Mouse (Mus musculus): ENCODE data around the gene Rhoh. TPM values are rescaled to one million over a fixed set of nuclear protein-coding genes. Genes with fewer than 3 reads are reported as not detected.

Gene Rhoh
- 1.2 and 1.6 TPM in 2 replicates for polyA plus RNA-seq (2015; fragmentation: Nextera tagmentation; extraction: Ambion mirVana)

DNA sequence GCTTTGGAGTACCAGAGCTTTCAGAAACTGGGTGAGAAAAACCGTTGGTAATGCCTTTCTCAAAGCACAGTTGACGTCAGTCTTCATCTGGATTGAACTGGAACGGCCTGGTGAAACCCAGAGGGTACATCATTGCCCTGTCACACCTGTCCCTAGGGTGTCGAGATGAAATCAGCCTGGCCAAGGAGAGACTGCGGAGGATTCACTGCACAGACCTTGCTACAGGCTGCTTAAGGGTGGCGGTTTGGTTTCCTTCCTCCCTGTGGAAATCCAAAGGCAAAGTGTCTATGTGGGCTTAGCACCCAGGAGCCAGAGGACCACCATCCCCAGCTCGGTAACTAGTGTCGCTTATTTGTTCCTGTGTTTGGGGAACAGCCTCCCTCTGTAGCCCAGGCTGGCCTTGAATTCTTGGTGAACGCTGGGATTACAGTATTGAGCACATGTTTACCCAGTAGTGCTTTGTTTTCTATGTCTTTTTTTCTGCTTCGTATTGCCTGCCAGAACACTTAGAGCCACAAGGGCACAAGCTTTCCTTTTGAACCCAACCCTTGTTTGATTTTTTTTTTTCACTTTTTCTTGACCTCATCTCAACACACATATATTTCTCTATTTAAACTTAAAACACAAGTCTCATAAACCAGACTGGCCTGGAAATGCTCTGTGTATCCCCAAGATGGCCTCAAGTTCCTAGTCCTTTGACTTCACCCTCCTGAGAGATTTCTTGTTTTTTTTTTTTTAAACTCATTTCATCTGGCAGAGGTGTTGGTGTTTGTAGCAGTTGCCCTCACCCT lies at the start of gene Rhoh:
Gene Rhoh (plus strand): TSS at position 60 of the 791 bp plus-strand sequence.
- Histone ChIP-seq H3K27ac (no peak within 1 kb of the TSS), H3K9me3 (no peaks in the 10 kb centered on the region), H3K27me3 (replicated peaks) (no peaks in the 10 kb centered on the region), H3K36me3 (no peaks in the 10 kb centered on the region), H3K4me1 (replicated peaks) (no peaks in the 10 kb centered on the region), H3K4me2 (replicated peaks) (no peak within 1 kb of the TSS), H3K4me3 (replicated peaks) (no peak within 1 kb of the TSS), H3K9ac (no peak within 1 kb of the TSS)
- no peak for ATAC-seq
- 84% methylated on average over 10 of the region's 10 CpGs for WGBS

DNA sequence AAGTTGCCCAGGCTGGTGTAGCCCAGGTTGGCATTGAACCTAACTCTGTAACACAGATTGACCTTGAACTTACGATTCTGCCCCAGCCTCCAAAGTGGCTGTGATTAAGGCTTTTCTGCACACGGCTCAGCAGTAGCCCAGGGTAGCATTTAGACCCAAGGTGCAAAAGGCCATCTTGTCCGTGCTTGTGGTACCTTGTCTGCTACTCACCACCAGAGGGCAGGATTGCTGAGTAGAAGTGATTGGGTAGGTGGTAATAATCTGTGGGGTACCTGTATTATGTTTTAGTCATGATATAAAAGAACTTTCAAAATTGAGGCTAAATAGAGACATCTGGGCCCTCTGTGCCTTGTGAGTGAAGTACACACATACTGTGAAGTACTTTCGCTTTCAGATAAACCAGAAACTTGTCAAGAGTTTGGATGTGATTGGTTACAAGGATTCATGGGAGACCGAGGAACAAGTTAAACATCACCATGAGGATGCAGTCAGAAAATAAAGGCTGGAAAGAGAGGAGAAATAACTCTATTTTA lies 37.3 kb upstream of the Rhoh start:
- Histone ChIP-seq H3K4me3 (replicated peaks) (no peak overlapping the region), H3K9ac (no peak overlapping the region), H3K36me3 (peaks cover 18% of the 10 kb centered on the region), H3K27me3 (replicated peaks) (no peaks in the 10 kb centered on the region), H3K27ac (no peak overlapping the region), H3K4me2 (replicated peaks) (no peak overlapping the region), H3K4me1 (replicated peaks) (no peaks in the 10 kb centered on the region), H3K9me3 (no peaks in the 10 kb centered on the region)
- no peak for ATAC-seq
- WGBS = 69% methylated on average over 5 of the region's 5 CpGs

DNA sequence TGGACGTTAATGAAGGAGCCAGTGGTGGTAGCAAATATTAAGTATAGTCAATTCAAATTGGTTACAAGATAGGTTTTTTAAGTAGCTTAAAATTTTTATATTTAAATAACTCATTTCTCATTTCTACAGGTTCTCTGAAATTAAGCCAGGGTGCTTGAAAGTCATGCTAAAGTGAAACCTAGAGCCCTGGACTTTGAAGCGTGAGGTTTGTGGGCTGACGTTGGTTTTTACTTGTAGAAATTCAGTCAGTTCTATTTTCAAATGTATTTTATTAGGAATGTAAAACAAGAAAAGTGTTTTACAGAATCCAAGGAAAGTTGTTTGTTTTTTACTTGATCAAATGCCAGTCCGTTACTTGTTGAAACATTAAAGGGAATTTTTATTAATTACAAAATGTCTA lies 34.5 kb upstream of the Rhoh start:
- Histone ChIP-seq H3K4me2 (replicated peaks) (no peak overlapping the region), H3K27ac (no peak overlapping the region), H3K36me3 (peaks cover 20% of the 10 kb centered on the region), H3K4me3 (replicated peaks) (no peak overlapping the region), H3K9ac (no peak overlapping the region), H3K27me3 (replicated peaks) (no peaks in the 10 kb centered on the region), H3K4me1 (replicated peaks) (no peaks in the 10 kb centered on the region), H3K9me3 (no peaks in the 10 kb centered on the region)
- 93% methylated on average over 4 of the region's 4 CpGs for WGBS
- ATAC-seq = no peak

DNA sequence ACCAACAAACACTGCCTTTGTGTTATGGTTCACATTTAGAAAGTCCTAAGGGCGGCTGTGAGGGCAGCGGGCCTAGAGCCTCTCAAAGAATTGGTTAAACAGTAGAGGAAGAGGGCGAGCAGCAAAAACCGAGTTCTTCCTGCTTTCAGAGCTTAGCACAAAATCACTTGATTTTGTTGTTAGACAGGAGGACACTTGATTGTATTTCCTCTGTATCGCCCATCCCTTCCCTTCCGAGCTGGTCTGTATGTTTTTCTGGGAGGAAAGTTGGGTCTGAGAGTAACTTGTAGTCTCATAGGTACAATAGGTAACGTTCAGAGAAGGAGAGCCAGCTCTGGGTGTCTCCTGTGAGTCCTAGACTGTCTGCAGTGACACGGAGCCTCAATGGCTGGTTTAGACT lies 33.9 kb upstream of the Rhoh start:
- Histone ChIP-seq H3K4me3 (replicated peaks) (no peak overlapping the region), H3K9me3 (no peaks in the 10 kb centered on the region), H3K4me2 (replicated peaks) (no peak overlapping the region), H3K27ac (no peak overlapping the region), H3K27me3 (replicated peaks) (no peaks in the 10 kb centered on the region), H3K9ac (no peak overlapping the region), H3K36me3 (peaks cover 16% of the 10 kb centered on the region), H3K4me1 (replicated peaks) (no peaks in the 10 kb centered on the region)
- ATAC-seq = no peak
- 88% methylated on average over 8 of the region's 8 CpGs for WGBS

DNA sequence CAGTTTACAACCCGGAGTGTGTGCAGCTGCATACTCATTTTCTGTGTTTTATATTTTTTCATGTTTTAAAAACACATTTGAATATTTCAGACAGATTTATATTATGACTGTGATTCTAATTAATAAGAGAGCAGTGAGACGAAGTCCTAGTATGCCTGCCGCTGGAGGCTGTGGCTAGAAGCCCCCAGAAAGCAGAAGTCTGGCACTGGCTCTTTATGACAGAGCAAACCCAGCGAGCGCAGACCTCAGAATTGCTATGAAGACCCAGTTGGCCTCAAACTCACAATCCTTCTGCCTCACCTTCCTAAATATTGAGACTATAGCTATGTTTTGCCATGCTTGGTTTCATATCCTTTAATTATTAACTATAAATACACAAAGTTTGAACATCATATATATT lies 32.8 kb upstream of the Rhoh start:
- WGBS = 81% methylated on average over 5 of the region's 5 CpGs
- Histone ChIP-seq H3K4me1 (replicated peaks) (no peaks in the 10 kb centered on the region), H3K36me3 (peaks cover 9% of the 10 kb centered on the region), H3K9ac (no peak overlapping the region), H3K9me3 (no peaks in the 10 kb centered on the region), H3K27me3 (replicated peaks) (no peaks in the 10 kb centered on the region), H3K4me2 (replicated peaks) (no peak overlapping the region), H3K4me3 (replicated peaks) (no peak overlapping the region), H3K27ac (no peak overlapping the region)
- ATAC-seq = no peak

DNA sequence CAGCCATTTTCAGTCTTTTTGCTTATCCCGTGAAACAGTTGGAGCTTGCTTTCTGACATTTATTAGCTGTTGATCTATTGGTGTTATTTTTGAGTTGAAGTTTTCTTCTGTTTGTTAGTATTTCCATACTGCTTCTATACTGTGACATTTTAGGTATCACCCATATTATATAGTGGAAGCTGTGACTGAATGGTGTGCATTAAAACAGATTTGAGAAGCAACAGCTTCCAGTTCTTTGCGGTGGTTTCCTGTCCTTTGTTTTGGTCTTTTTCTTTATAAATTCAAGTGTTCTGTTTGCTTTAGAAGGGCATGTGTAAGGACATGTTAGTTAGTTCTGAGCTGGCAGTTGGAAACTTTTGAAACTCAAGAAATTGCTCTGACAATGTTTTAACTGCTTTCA lies 32.0 kb upstream of the Rhoh start:
- WGBS = 54% methylated on average over 2 of the region's 2 CpGs

DNA sequence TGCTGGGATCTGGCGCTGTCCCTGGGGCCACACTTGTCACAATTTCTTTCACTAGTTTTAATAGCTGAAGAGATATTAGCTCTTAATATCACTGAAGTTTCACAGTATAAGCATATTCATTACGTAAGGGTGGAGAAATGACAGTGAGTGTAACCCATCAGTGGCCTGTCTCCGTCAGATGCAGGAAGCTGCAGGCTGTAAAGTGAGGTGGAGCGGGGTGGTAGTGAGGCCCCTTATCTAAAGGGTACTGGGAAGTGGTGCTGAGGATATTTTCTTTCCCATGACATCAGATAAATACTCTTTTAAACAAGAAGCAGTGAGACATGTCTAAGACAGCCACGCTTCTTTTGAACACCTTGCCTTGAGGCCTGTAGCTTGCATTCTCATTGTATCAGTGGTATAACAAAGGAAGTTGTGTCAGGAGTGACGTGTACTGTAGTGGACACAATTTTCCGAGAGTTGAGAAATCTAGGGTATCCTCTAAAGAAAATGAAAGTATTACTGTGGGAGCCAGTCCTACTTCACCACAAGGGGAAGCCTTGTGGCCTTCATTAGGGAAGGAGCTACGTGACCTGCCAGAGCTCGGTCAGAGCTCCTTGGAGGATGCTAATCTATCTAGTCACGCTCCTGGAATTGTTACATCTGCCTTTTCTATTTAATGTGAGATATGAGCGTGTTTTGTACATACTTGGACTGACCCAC lies 28.9 kb upstream of the Rhoh start:
- no peaks in the 10 kb centered on the region for H3K4me1 ChIP-seq (replicated peaks)
- no peak for ATAC-seq
- 87% methylated on average over 11 of the region's 11 CpGs for WGBS

More for the DNA sequence above, 32.0 kb upstream of the Rhoh start:
- Histone ChIP-seq H3K4me2 (replicated peaks) (no peak overlapping the region), H3K4me1 (replicated peaks) (no peaks in the 10 kb centered on the region), H3K27me3 (replicated peaks) (no peaks in the 10 kb centered on the region), H3K27ac (no peak overlapping the region), H3K36me3 (peaks cover 9% of the 10 kb centered on the region), H3K9ac (no peak overlapping the region), H3K4me3 (replicated peaks) (no peak overlapping the region), H3K9me3 (no peaks in the 10 kb centered on the region)
- ATAC-seq = no peak

DNA sequence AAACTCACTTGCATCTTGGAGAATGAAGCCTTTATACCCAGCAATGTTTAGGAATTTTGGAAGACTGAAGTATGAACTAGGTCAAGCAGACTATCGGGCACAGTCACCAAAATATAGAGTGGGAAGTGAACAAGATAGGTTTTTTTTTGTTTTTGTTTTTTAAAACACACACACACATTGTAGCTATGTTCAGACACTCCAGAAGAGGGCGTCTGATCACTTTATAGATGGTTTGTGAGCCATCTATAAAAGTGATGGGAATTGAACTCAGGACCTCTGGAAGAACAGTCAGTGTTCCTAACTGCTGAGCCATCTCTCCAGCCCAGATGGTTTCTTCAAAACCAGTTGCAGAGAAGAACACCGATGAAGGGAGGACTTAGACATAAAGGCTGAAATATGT lies 27.9 kb upstream of the Rhoh start:
- H3K27me3 ChIP-seq (replicated peaks) = no peaks in the 10 kb centered on the region
- no peak overlapping the region for H3K4me2 ChIP-seq (replicated peaks)
- H3K36me3 ChIP-seq = 0 out of 2 replicates have a peak, but pooled peaks cover 3% of the 10 kb centered on the region
- no peaks in the 10 kb centered on the region for H3K9me3 ChIP-seq
- no peak overlapping the region for H3K4me3 ChIP-seq (replicated peaks)
- WGBS = 83% methylated on average over 3 of the region's 3 CpGs
- H3K4me1 ChIP-seq (replicated peaks) = no peaks in the 10 kb centered on the region
- no peak for ATAC-seq
- no peak overlapping the region for H3K9ac ChIP-seq
- H3K27ac ChIP-seq = no peak overlapping the region

More for the DNA sequence above, 28.9 kb upstream of the Rhoh start:
- Histone ChIP-seq H3K9me3 (no peaks in the 10 kb centered on the region), H3K27ac (no peak overlapping the region), H3K27me3 (replicated peaks) (no peaks in the 10 kb centered on the region), H3K36me3 (0 out of 2 replicates have a peak, but pooled peaks cover 3% of the 10 kb centered on the region), H3K4me3 (replicated peaks) (no peak overlapping the region), H3K9ac (no peak overlapping the region), H3K4me2 (replicated peaks) (no peak overlapping the region)

DNA sequence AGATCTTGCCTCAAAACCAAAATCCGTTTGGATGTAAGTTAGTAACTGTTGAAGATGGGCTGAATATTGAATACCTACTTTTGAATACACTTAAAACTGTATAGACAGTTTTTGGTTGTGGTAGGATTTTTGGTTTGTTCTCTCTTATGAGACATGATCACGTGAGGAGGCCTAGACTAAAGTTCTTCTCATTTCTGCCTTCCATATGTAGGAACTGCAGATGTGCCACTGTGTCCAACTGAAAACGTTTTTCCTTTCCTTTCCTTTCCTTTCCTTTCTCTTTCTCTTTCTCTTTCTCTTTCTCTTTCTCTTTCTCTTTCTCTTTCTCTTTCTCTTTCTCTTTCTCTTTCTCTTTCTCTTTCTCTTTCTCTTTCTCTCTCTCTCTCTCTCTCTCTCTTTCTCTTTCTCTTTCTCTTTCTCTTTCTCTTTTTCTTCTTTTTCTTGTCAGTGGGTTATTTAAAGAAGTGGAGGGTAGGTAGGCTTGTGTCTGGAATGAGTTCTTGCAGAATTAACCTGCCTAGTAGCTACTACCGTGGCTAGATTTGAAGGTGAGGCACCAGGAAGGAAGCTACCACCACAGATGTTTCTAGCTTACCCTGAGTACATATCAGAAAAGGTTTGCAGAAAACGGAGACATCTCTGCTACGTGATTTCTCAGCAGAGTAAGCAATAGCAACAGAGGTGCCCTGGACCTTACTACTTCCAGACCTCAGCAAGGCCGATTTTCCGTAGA lies 27.1 kb upstream of the Rhoh start:
- Histone ChIP-seq H3K9me3 (no peaks in the 10 kb centered on the region), H3K4me1 (replicated peaks) (no peaks in the 10 kb centered on the region), H3K4me3 (replicated peaks) (no peak overlapping the region), H3K27ac (no peak overlapping the region), H3K36me3 (0 out of 2 replicates have a peak, but pooled peaks cover 3% of the 10 kb centered on the region), H3K9ac (no peak overlapping the region), H3K4me2 (replicated peaks) (no peak overlapping the region), H3K27me3 (replicated peaks) (no peaks in the 10 kb centered on the region)
- 92% methylated on average over 8 of the region's 8 CpGs for WGBS
- ATAC-seq = no peak

DNA sequence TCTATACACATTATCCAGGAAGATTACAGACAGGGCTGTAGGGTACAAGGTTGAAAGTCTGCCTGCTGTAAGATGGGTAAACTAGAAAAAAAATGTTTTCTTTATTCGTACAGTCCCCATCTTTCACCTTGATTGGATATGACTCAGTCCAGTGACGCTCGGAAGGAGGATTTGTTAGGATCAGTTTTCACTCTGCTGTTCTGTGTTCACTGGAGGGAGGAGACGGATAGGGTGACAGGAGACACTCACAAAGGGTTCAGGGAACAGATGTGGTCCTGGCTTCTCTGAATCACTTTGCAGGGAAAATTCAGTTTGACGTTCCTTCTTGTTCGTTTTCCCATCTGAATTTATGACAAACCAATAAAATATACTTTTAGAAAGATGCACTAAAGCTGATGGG lies 23.0 kb upstream of the Rhoh start:
- no peak for ATAC-seq
- no peak overlapping the region for H3K9ac ChIP-seq
- no peak overlapping the region for H3K27ac ChIP-seq
- no peaks in the 10 kb centered on the region for H3K4me1 ChIP-seq (replicated peaks)
- H3K9me3 ChIP-seq = no peaks in the 10 kb centered on the region
- no peaks in the 10 kb centered on the region for H3K27me3 ChIP-seq (replicated peaks)
- no peaks in the 10 kb centered on the region for H3K36me3 ChIP-seq
- no peak overlapping the region for H3K4me2 ChIP-seq (replicated peaks)
- WGBS = 57% methylated on average over 6 of the region's 6 CpGs
- no peak overlapping the region for H3K4me3 ChIP-seq (replicated peaks)

DNA sequence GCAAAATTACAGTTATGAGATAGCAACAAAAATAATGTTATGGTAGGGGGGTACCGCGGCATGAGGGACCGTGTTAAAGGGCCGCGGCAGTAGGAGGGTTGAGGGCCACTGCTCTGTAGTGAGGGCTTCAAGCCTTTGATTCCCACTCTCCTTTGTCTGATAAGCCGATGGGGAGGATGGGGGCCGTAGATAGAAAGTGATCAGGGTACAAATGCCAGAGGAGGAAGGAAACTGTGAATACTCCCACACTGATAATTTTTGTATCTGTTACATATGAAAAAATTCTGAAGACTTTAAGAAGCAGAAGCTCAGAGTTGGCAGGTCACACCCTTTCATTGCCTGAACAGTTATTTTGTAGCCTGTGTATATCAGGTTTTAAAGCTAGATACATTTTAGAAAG lies 18.1 kb upstream of the Rhoh start:
- H3K27ac ChIP-seq = no peak overlapping the region
- WGBS = 92% methylated on average over 7 of the region's 7 CpGs
- no peaks in the 10 kb centered on the region for H3K4me1 ChIP-seq (replicated peaks)
- no peak overlapping the region for H3K4me2 ChIP-seq (replicated peaks)
- H3K36me3 ChIP-seq = no peaks in the 10 kb centered on the region
- H3K4me3 ChIP-seq (replicated peaks) = no peak overlapping the region
- ATAC-seq = no peak
- H3K9ac ChIP-seq = no peak overlapping the region
- no peaks in the 10 kb centered on the region for H3K9me3 ChIP-seq
- no peaks in the 10 kb centered on the region for H3K27me3 ChIP-seq (replicated peaks)

DNA sequence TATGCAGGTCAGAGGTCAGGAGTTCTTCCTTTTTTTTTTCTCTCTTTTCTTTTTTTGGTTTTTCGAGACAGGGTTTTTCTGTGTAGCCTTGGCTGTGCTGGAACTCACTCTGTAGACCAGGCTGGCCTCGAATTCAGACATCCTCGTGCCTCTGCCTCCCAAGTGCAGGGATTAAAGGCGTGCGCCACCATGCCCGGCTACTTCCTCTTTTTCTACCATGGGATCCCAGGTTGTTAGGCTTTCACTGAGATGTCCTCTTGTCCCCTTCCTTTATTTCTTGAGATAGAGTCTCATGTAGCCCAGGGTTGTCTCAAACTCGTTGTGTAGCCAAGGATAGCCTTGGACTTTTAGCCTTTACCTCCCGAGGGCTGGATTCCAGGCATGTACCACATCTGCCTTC lies 14.5 kb upstream of the Rhoh start:
- H3K4me1 ChIP-seq (replicated peaks) = no peaks in the 10 kb centered on the region
- no peak overlapping the region for H3K9ac ChIP-seq
- H3K4me2 ChIP-seq (replicated peaks) = no peak overlapping the region
- no peak overlapping the region for H3K27ac ChIP-seq
- H3K9me3 ChIP-seq = no peaks in the 10 kb centered on the region
- H3K36me3 ChIP-seq = no peaks in the 10 kb centered on the region
- no peak overlapping the region for H3K4me3 ChIP-seq (replicated peaks)
- ATAC-seq = no peak
- WGBS = 82% methylated on average over 8 of the region's 8 CpGs
- no peaks in the 10 kb centered on the region for H3K27me3 ChIP-seq (replicated peaks)

Measured in intestine, embryonic 15.5 days (tissue).